Mouse (Mus musculus) gastrocnemius, postnatal 25 days (tissue): ENCODE data around the gene Fam90a1a. TPM values are rescaled to one million over a fixed set of nuclear protein-coding genes. Genes with fewer than 3 reads are reported as not detected.
A peak's percentile ranks its signal among the peaks of the same experiment; 100 is the strongest.
"Not testable (repeated sequence)": the region's sequence is repeated elsewhere in the genome, so short reads cannot be mapped to it uniquely, and the experiment has no call there.

Experiments
- DNase-seq: peaks from one replicate; pipeline ENCODE4 v3.0.0; 2022
- long read RNA-seq, 2 experiments: library from polyadenylated mRNA; stranded (forward); transcript quantifications; one replicate each; pipeline ENCODE4 v2.0.0; 2021
- total RNA-seq, 2 experiments: library from RNA; stranded (reverse); gene quantifications; 1 replicate in 1 of 2; 2 replicates in 1 of 2; pipeline ENCODE4 v1.2.3; 2021

The Fam90a1a gene
- total RNA-seq: not detected
- long read RNA-seq, experiment 1: 0 reads
- long read RNA-seq, experiment 2: 0 reads

DNA sequence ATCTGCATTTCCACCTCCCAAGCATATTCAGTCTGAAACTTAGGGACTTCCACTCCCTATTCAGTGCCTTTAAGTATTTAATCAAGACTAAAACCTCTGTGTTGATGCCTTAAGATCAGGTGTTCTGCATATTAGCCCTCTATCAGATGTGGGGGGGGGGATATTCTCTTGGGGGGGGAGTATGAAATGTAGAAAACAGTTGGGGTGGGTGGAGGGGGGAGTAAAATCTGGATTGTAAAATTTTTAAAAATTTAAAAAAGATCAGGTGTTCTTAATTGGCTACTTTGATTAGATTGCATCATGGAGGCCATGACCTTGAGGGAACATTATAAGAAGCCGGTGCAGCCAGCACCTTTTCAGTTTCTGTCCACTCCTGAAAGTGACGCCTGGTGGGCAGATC is at the start of gene Fam90a1a:
TSS of gene Fam90a1a (plus strand) at position 301 of the 400 bp plus-strand sequence.
- no peak for DNase-seq

GRCm38 (mm10) chr8:21911931-21912330 is 46.6 kb upstream of the Fam90a1a start:
- no peak for DNase-seq

DNA sequence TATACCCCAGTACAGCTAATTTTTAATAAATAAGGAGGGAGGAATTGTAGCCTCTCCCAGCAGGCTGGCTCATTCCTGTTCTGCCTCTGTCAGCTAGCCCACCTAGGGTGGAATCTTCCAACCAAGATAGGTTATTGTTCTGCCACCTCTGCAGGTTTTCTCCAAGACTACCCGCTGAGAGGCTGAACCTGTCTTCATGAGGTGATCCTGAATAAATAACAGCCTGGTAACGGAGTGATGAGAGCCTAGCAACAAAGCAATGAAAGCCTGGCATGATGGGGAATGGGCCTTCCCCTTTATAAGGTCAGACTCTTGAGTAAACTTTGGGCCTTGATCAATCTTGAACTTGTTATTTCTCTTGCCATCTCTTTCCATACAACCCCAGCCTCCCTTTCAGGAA is 46.0 kb upstream of the Fam90a1a start:
- DNase-seq: no peak

- DNase-seq: no peak
Observed at GRCm38 (mm10) chr8:21915625-21916024, 42.9 kb upstream of the Fam90a1a start.

- DNase-seq: not testable (repeated sequence)
Observed at GRCm38 (mm10) chr8:21930754-21931153, 27.8 kb upstream of the Fam90a1a start.

- DNase-seq: no peak
Observed at GRCm38 (mm10) chr8:21932610-21933009, 25.9 kb upstream of the Fam90a1a start, which contains the start of gene Defb15. Gene Defb15 (minus strand): TSS chr8:21932710.

- DNase-seq: not testable (repeated sequence)
Observed at GRCm38 (mm10) chr8:21938052-21938451, 20.5 kb upstream of the Fam90a1a start, which contains the start of gene Defb35. Gene Defb35 (plus strand): TSS chr8:21938352.

- no peak for DNase-seq
Observed at GRCm38 (mm10) chr8:21946462-21946861, 12.1 kb upstream of the Fam90a1a start, which contains the start of gene Defb13. Gene Defb13 (plus strand): TSS chr8:21946762.

GRCm38 (mm10) chr8:21947311-21948017 is 11.1 kb upstream of the Fam90a1a start:
- no peak for DNase-seq

GRCm38 (mm10) chr8:21955321-21955720 is 3.2 kb upstream of the Fam90a1a start:
- no peak for DNase-seq

DNA sequence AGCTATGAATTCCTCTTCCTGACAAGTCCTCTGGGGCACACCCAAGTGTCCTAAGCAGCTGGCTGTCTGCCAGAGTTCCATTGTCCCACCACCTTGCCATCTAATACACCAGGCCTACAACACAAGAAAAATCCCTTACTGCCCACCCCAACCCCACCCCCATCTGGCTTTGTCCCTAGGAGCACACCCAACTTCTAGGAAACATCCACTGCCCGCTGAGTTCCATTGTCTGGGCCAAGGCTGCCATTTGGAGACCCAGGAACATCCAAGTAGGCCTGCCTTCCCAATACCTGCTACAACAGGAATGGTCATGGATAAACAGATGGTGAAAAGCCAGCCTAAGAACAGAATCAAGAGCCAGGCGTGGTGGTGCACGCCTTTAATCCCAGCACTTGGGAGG is 2.2 kb upstream of the Fam90a1a start:
- no peak for DNase-seq

- DNase-seq: no peak
Observed at GRCm38 (mm10) chr8:21966646-21967045, 8.1 kb downstream of the Fam90a1a start.

DNA sequence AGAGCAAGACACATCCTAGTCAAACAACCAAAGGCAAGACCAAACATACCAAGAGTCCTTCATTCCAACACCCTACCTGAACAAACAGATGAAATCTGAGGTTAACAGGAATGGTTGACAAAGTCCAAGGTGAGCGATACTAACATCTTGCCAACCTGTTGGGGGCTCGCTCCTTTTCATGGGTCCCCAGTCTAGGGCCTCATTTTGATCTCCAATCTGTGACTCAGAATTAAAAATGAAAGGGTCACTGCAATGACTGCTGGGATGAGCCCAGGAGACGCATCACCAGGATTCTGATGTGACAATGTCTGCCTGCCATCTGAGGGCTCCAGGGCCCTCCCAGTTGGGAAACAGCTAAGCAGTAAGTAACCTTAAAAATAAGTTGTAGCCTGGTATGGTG is 11.0 kb downstream of the Fam90a1a start, which contains the start of gene Ccdc70:
TSS of gene Ccdc70 (plus strand) at position 301 of the 400 bp plus-strand sequence.
- no peak for DNase-seq

DNA sequence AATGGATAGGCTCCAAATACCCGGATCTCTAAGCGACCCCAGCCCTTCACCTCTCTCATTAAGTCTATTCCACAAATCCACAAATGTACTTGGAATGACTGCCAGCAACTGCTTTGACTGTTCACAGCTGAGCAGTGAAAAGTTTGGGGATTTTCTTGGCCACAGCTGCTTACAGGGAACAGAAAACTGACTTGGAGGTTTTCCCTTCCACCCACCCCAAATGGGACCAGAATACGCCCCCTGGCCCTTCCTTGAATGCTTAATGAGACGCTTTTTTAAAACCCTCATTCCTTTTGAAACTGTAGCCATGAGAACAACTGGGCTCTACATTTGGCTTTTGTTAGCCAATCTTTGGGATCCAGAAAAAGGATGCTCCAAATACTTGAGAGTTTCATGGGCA is 19.7 kb downstream of the Fam90a1a start:
- DNase-seq: no peak

- no peak for DNase-seq
Observed at GRCm38 (mm10) chr8:21981664-21982337, 23.3 kb downstream of the Fam90a1a start.

- peak; percentile 11 for DNase-seq
Observed at GRCm38 (mm10) chr8:21992184-21992583, 33.7 kb downstream of the Fam90a1a start.

GRCm38 (mm10) chr8:21995181-21995580 is 36.7 kb downstream of the Fam90a1a start:
- DNase-seq: no peak

DNA sequence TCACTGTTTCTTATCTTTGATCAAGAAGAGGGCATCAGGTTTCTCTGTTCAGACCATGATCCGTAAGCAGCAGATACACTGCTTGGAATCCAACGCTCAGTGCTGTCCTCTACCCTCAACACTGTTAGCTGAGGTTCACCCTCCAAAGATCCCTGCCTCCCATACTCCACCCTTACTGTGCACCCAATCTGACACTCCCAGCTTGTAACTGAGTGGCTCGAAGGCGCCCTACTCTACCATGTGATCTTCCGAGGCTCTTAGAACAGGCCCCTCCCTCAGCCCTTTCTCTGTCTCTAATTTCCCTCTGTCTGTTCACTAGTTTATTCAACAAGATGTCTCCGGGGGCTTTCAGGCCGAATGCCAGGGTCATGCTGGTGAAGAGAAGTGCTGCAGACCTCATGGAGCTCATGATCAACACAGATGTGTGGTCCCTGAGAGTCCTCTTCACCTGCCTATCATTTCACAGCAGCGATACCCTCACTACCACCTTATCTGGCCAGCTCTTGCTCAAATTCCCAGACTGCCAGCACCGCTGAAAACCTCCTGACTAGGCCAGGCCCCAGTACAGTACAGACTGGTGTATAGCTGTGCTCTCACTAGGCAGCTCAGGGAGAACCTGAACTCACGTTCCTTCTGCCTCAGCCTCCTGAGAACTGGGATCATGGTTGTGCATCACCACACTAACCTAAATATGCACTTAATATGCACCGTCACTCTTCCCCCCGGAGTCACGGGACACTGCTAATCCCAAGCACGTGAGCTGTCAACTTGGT is 46.4 kb downstream of the Fam90a1a start:
- DNase-seq: no peak

- no peak for DNase-seq
Observed at GRCm38 (mm10) chr8:22006423-22006822, 47.9 kb downstream of the Fam90a1a start.

DNA sequence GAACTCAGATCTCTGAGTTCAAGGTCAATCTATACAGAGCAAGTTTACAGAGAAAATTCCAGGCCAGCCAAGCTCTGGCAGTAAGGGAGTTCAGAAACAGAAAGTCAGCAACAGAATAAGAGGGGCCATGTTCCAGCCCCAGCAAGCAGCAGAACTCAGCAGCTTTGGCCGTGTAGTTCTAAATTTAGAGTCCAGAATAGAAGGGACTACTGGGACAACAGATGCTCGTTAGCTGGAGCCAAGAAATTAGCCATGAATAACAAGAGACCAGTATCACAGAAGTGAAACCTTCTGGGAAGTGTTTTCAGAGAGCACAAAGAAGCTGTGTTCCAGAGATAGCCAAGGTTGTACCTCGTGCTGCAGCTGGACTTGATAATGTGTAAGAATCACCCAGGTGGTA is 50.9 kb downstream of the Fam90a1a start:
- DNase-seq: no peak

DNA sequence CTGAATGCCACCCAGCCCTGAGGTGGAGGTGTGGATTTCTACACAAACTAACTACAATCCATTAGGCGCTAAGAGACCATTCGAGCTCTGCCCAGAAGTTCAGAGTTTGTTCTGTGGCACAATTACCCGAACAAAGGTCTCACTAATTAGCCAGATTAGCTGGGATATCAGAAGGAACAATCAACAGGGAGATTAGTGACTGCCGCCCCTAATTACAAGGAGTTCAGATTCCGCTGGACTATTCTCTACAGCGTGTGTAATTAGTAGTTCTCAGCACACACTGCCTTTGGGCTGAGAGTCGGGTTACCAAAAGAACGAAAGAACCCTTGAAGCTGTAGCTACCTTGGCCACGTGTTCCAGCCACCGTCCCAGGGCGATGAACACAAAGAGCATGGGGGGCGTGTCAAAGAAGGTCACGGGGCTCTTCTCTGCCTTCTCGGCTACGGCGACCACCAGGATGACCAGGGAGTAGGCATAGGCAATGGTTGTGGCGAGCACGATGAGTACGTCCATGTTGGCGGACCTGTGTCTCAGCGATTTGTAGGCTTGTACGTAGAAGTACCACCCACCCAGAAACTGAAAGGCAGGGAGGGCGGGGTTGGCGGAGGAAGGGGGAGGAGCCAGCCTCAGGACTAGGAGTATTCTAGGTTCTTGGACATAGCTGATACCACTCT is 54.7 kb downstream of the Fam90a1a start:
- DNase-seq: no peak
